Mouse (Mus musculus) cortical plate, adult 2 months (tissue): ENCODE measurements around the gene Caskin2.

Source experiments
- CTCF ChIP-seq: fragments of 200-500 bp; IDR thresholded peaks from 2 replicates; pipeline ENCODE4 v1.5.1; 2011; ENCODE audit warnings: mild to moderate bottlenecking, control low read depth, low read length; ENCODE audit not compliant: insufficient read depth; ENCODE audit errors: extremely low read depth
- POLR2A ChIP-seq: fragments of 200-500 bp; IDR thresholded peaks from 2 replicates; pipeline ENCODE4 v1.6.1; 2011; ENCODE audit warnings: mild to moderate bottlenecking, low read length, control low read depth; ENCODE audit not compliant: insufficient read depth; ENCODE audit errors: extremely low read depth

DNA sequence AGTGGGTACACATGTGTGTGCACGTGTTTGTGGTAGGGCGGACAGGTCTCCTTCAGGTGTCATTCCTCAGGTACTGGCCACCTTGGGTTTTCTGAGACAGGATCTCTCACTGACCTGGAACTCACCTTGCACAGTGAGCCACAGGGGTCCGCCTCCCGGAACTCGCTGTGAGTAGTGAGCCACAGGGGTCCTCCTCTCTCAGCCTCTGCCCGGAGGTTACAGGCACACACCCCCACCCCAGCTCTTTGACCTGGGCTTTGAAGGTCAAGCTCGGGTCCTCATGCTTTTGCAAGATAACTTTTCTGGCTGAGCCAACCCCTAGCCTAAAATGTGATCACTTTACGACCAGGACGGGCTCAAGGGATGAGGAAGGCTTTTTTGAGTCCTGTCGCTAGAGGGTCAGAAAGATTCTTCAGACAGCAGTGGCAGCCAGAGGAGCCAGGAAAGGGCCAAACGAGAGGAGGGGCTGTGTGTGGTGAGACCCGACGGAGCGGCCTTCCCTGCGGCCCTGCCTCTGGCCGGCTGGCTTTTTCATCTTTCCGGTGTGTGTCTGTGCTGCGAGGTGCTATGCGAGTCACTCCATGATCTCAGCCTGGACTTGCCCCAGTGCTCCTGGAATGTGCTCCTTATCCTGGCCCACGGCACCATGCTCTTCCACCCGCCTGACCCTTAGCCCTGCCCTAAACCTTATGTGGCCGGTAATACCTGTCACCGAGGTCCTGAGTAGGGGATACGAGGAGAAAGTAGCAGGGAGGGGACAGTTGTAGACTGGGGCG, 17.3 kb upstream of the Caskin2 start:
- TF ChIP-seq CTCF (no peak), POLR2A (no peak)
